Mouse (Mus musculus): Measurements from ENCODE around the gene Ppie.

- no peak for TF ChIP-seq POLR2A (IDR thresholded peaks at IDR 0.05; ENCODE audit: control insufficient read depth, low read depth, low read length)
- no peak for TF ChIP-seq CTCF (IDR thresholded peaks at IDR 0.05; ENCODE audit: control insufficient read depth, insufficient read depth, insufficient replicate concordance, low read depth, low read length)
These were observed 12.3 kb upstream of the Ppie start for GRCm38 (mm10) chr4:123152003-123152402.

Data from testis, adult 2 months (tissue).